Mouse (Mus musculus): Measurements from ENCODE around the gene Itgad. TPM values are rescaled to one million over a fixed set of nuclear protein-coding genes. Genes with fewer than 3 reads are reported as not detected.
"Not testable (repeated sequence)": the region's sequence is repeated elsewhere in the genome, so short reads cannot be mapped to it uniquely, and the experiment has no call there.

Gene Itgad
- polyA plus RNA-seq, 2 experiments: not detected

DNA sequence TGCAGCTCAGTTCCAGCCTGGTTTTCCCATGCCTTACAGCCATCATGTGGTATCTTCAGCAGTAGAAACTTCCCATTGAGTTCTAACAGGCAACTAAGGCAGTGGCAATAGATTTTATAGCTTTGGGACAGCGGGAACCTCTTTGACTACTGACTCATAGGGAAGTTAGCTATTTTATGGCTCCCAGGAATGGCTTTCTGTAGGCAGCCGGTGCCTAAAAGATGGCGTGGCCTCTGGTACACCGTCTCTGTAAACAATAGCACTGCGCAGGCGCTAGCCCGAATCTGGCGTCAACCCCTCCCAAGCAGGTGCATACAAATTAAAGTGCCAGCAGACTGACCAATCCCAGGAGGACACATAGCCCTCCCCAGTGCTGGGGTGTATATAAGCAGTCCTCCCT is 3.2 kb upstream of the Itgad start:
- no peak overlapping the region for H3K9ac ChIP-seq (ENCODE audit: low read depth, low read length, severe bottlenecking)
- no peaks in the 10 kb centered on the region for H3K36me3 ChIP-seq (ENCODE audit: control insufficient read depth, insufficient read depth, low read length)
- WGBS: 67% methylated on average over 8 of the region's 8 CpGs
- H3K4me3 ChIP-seq (replicated peaks; ENCODE audit: low read length): no peak overlapping the region
- TF ChIP-seq POLR2A (IDR thresholded peaks at IDR 0.05; ENCODE audit: borderline replicate concordance, extremely low read depth, insufficient read depth, insufficient read length): no peak
- H3K9me3 ChIP-seq (ENCODE audit: control insufficient read depth, low read length): no peaks in the 10 kb centered on the region
- ATAC-seq (ENCODE audit: low FRiP score, low read depth): no peak
- no peaks in the 10 kb centered on the region for H3K27me3 ChIP-seq (ENCODE audit: control insufficient read depth, insufficient read depth, low read length)
- no peak overlapping the region for H3K4me2 ChIP-seq (replicated peaks; ENCODE audit: low read depth, low read length, severe bottlenecking)
- DNase-seq (ENCODE audit: low spot score): no peak
- H3K27ac ChIP-seq (replicated peaks; ENCODE audit: low read depth, low read length): no peak overlapping the region
- no peaks in the 10 kb centered on the region for H3K4me1 ChIP-seq (ENCODE audit: control insufficient read depth, insufficient read depth, low read length)

DNA sequence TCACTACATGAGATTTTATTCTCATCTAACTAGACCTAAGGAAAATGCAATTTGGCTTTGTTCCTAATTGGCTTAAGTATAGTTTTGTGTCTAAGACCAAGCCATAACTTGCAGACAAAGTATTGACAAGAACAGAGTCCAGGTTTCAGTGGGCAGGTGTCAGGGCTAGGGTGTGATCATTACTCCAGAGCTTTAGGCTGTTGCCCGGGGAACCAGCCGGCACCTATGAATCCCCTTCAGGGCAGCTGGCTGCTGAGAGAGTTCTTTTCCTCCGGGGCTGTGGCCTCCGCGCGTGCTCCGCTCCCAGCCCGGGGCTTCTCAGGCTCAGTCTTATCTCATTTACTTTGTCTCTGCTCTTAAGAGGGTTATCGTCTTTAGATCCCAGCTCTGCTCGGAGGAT is 748 bp downstream of the Itgad start:
- no peak for ATAC-seq (ENCODE audit: low FRiP score, low read depth)
- no peak for TF ChIP-seq POLR2A (IDR thresholded peaks at IDR 0.05; ENCODE audit: borderline replicate concordance, extremely low read depth, insufficient read depth, insufficient read length)
- DNase-seq (ENCODE audit: low spot score): no peak
- Histone ChIP-seq H3K27me3 (ENCODE audit: control insufficient read depth, insufficient read depth, low read length) (no peaks in the 10 kb centered on the region), H3K27ac (replicated peaks; ENCODE audit: low read depth, low read length) (no peak overlapping the region), H3K9ac (ENCODE audit: low read depth, low read length, severe bottlenecking) (no peak overlapping the region), H3K36me3 (ENCODE audit: control insufficient read depth, insufficient read depth, low read length) (no peaks in the 10 kb centered on the region), H3K4me2 (replicated peaks; ENCODE audit: low read depth, low read length, severe bottlenecking) (no peak overlapping the region), H3K4me1 (ENCODE audit: control insufficient read depth, insufficient read depth, low read length) (no peaks in the 10 kb centered on the region), H3K9me3 (ENCODE audit: control insufficient read depth, low read length) (no peaks in the 10 kb centered on the region), H3K4me3 (replicated peaks; ENCODE audit: low read length) (no peak overlapping the region)
- WGBS: 67% methylated on average over 10 of the region's 10 CpGs

DNA sequence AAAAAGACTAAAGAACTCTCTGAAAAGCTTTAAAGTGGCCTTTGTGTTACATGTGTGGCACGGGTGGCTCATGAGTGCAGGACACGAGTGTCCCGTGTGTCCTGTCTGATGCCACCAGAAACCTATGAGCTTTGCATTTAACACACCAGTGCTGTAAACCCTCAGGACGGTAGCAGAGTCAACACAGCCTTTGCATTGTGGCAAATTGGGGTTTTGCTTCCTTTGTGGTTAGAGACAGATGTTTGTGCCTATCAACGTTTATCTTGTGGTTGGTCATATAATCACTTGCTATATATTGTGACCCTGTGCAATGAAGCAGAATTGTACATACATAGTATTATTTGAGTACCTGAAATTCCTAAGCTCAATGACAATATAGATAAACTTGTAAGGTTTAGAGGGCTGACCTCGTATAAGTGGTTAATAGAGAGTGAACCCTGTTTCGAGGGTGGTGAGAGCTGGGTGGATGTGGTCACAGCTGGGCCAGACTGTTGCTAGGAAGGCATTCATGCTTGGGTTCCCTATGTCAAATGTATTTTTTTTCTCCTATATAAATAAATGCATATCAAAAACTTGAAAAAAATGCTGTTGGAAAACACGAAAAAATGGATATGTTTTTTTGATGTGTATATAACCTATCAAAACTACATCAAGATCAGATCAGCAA is 4.6 kb downstream of the Itgad start:
- H3K4me3 ChIP-seq (replicated peaks; ENCODE audit: low read length); DNase-seq (ENCODE audit: low spot score); H3K27ac ChIP-seq (replicated peaks; ENCODE audit: low read depth, low read length); H3K4me2 ChIP-seq (replicated peaks; ENCODE audit: low read depth, low read length, severe bottlenecking); H3K27me3 ChIP-seq (ENCODE audit: control insufficient read depth, insufficient read depth, low read length); H3K9me3 ChIP-seq (ENCODE audit: control insufficient read depth, low read length); ATAC-seq (ENCODE audit: low FRiP score, low read depth); H3K36me3 ChIP-seq (ENCODE audit: control insufficient read depth, insufficient read depth, low read length); H3K9ac ChIP-seq (ENCODE audit: low read depth, low read length, severe bottlenecking); H3K4me1 ChIP-seq (ENCODE audit: control insufficient read depth, insufficient read depth, low read length): not testable (repeated sequence)
- 53% methylated on average over 8 of the region's 8 CpGs for WGBS

DNA sequence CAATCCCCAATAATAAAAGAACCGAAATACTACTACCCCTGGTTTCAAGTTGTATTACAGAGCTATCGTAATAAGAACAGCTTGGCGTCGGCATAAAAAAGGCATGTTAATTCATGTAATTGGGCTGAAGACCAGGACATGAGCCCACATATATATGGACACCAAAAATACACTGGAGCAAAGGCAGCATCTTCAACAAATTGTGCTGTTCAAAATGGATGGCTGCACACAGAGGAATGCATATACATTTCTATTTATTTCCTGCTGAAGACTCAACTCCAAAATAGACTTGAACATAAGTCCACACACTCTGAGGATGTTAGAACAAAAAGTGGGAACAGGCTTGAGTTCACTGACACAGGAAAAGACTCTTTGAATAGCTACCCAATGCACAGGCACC is 9.8 kb downstream of the Itgad start:
- Histone ChIP-seq H3K36me3 (ENCODE audit: control insufficient read depth, insufficient read depth, low read length) (no peaks in the 10 kb centered on the region), H3K27ac (replicated peaks; ENCODE audit: low read depth, low read length) (no peak overlapping the region), H3K4me2 (replicated peaks; ENCODE audit: low read depth, low read length, severe bottlenecking) (no peak overlapping the region), H3K9ac (ENCODE audit: low read depth, low read length, severe bottlenecking) (no peak overlapping the region), H3K9me3 (ENCODE audit: control insufficient read depth, low read length) (no peaks in the 10 kb centered on the region), H3K4me3 (replicated peaks; ENCODE audit: low read length) (no peak overlapping the region), H3K4me1 (ENCODE audit: control insufficient read depth, insufficient read depth, low read length) (no peaks in the 10 kb centered on the region), H3K27me3 (ENCODE audit: control insufficient read depth, insufficient read depth, low read length) (no peaks in the 10 kb centered on the region)
- ATAC-seq (ENCODE audit: low FRiP score, low read depth) (no peak), DNase-seq (ENCODE audit: low spot score) (no peak)
- WGBS: 94% methylated on average over 4 of the region's 4 CpGs
- no peak for TF ChIP-seq POLR2A (IDR thresholded peaks at IDR 0.05; ENCODE audit: borderline replicate concordance, extremely low read depth, insufficient read depth, insufficient read length)

DNA sequence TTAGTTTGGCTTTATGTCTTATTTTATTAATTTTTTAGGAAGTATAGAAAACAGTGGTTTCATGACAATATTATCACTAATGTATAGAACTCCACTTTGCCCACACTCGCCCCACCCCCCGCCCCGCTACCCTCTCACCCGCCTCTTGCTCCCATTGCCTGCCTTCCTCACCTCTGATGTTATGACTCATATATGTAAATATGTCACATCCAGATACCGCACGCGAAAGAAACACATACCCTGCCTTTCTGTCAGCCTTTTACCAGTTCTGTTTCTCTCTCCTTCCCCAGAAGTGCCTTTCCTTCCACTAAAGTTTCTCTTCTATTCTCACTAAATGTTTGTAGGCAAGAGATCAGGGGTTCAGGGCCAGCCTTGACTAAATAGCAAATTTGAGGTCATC is 12.2 kb downstream of the Itgad start:
- no peak for DNase-seq (ENCODE audit: low spot score)
- 92% methylated on average over 7 of the region's 7 CpGs for WGBS
- no peaks in the 10 kb centered on the region for H3K9me3 ChIP-seq (ENCODE audit: control insufficient read depth, low read length)
- H3K4me2 ChIP-seq (replicated peaks; ENCODE audit: low read depth, low read length, severe bottlenecking): no peak overlapping the region
- TF ChIP-seq POLR2A (IDR thresholded peaks at IDR 0.05; ENCODE audit: borderline replicate concordance, extremely low read depth, insufficient read depth, insufficient read length): no peak
- H3K27me3 ChIP-seq (ENCODE audit: control insufficient read depth, insufficient read depth, low read length): no peaks in the 10 kb centered on the region
- H3K4me1 ChIP-seq (ENCODE audit: control insufficient read depth, insufficient read depth, low read length): no peaks in the 10 kb centered on the region
- H3K4me3 ChIP-seq (replicated peaks; ENCODE audit: low read length): no peak overlapping the region
- no peak overlapping the region for H3K9ac ChIP-seq (ENCODE audit: low read depth, low read length, severe bottlenecking)
- no peak for ATAC-seq (ENCODE audit: low FRiP score, low read depth)
- no peaks in the 10 kb centered on the region for H3K36me3 ChIP-seq (ENCODE audit: control insufficient read depth, insufficient read depth, low read length)
- H3K27ac ChIP-seq (replicated peaks; ENCODE audit: low read depth, low read length): no peak overlapping the region

DNA sequence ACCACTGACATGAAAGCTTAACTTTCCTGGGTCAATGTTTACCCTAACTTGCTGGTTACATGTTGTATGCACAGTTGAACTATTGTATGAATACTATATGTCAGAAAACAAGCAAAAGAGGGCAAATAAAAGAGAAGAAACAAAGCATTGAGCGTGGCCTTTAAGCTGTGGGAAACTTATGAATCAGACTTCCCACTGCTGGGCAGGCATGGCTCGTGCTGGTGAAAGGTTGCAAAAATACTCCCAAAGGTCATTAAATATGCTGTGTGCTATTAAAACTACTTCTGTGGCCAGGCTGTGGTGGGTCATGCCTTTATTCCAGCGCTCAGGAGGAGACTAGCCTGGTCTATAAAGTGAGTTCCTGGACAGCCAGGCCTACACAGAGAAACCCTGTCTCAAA is 15.8 kb downstream of the Itgad start:
- no peak overlapping the region for H3K4me2 ChIP-seq (replicated peaks; ENCODE audit: low read depth, low read length, severe bottlenecking)
- no peak overlapping the region for H3K9ac ChIP-seq (ENCODE audit: low read depth, low read length, severe bottlenecking)
- no peak overlapping the region for H3K27ac ChIP-seq (replicated peaks; ENCODE audit: low read depth, low read length)
- no peak for TF ChIP-seq POLR2A (IDR thresholded peaks at IDR 0.05; ENCODE audit: borderline replicate concordance, extremely low read depth, insufficient read depth, insufficient read length)
- no peaks in the 10 kb centered on the region for H3K4me1 ChIP-seq (ENCODE audit: control insufficient read depth, insufficient read depth, low read length)
- DNase-seq (ENCODE audit: low spot score) (no peak), ATAC-seq (ENCODE audit: low FRiP score, low read depth) (no peak)
- 48% methylated on average over 3 of the region's 3 CpGs for WGBS
- no peak overlapping the region for H3K4me3 ChIP-seq (replicated peaks; ENCODE audit: low read length)
- H3K27me3 ChIP-seq (ENCODE audit: control insufficient read depth, insufficient read depth, low read length): no peaks in the 10 kb centered on the region
- H3K36me3 ChIP-seq (ENCODE audit: control insufficient read depth, insufficient read depth, low read length): no peaks in the 10 kb centered on the region
- no peaks in the 10 kb centered on the region for H3K9me3 ChIP-seq (ENCODE audit: control insufficient read depth, low read length)
